Mouse (Mus musculus) heart, adult 10 weeks (tissue): Measurements from ENCODE around the gene Ptprn2. TPM values are rescaled to one million over a fixed set of nuclear protein-coding genes. Genes with fewer than 3 reads are reported as not detected.

Experiments
- polyA plus RNA-seq: library from polyadenylated mRNA; stranded (reverse); fragments of 350-450 nt; fragmentation: Illumina TruSeq; extraction: RNeasy Lipid Tissue Mini Kit (QIAGEN cat#74804); gene quantifications from one replicate; pipeline ENCODE4 v1.2.3, GENCODE M21; 2014; ENCODE audit warnings: low read depth, low replicate concordance

The Ptprn2 gene
- polyA plus RNA-seq = not detected

DNA sequence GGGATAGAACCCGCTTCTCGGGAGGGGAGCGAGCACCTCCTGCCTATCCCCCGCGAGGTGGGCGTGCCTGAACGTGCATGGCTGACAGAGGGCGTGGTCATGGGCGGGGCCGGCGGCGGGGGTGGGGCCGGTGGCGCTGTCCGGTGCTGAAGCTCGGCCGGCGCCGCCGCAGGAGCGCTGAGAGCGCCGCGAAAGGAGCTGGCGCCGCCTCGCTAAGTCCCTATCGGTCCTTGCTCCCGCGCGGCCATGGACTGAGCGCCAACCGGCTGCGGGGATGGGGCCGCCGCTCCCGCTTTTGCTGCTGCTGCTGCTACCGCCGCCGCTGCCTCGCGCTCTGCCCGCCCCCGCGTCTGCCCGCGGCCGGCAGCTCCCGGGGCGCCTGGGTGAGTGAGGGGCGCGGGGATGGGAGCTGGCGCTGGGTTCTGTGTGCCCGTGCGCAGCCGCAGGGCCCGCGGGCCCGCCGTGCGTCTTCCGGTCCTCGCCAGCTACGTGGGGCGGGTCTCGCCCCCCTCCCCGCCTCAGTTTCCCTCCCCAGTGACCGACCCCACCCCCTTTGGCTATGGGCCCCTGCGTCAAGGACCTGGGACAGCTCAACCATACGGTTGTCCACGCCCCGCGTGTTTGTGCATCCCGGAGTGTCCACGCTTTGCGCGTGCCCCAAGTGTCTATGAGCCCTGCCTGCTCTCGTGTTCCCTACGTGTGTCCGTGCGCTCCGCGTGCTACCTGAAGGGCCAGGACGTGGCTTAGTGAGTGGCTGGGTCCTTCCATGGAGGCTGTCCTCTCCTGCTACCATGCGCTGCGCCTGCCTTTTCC is at the start of gene Ptprn2:
Gene Ptprn2 (plus strand): TSS at position 130 of the 813 bp plus-strand sequence.

Other genes starting within 250 kb of the Ptprn2 start
- gene Wdr60, start 222.7 kb upstream of the Ptprn2 start, polyA plus RNA-seq = 4.0 TPM
- not detected for gene Gm11027, start 210.3 kb upstream of the Ptprn2 start, polyA plus RNA-seq
- gene Esyt2, start 204.5 kb upstream of the Ptprn2 start, polyA plus RNA-seq = 27.6 TPM
- 2.4 TPM for gene Ncapg2, start 80.3 kb upstream of the Ptprn2 start, polyA plus RNA-seq